Mouse (Mus musculus) right cerebral cortex, adult 2 months (tissue): ENCODE results near the gene Pdgfa.

Source experiments
- DNase-seq, 2 experiments: peaks; one replicate each; pipeline ENCODE4 v3.0.0; 2021 to 2022; ENCODE audit warnings: low spot score in 2 of 2

Pdgfa gene

GRCm38 (mm10) chr5:138994786-138995720 is 2.1 kb downstream of the Pdgfa start:
- peak; percentile 70 to 74 for DNase-seq

GRCm38 (mm10) chr5:138994108-138994785 is 2.9 kb downstream of the Pdgfa start:
- DNase-seq = peak; percentile 30 to 34

GRCm38 (mm10) chr5:138993371-138994107 is 3.6 kb downstream of the Pdgfa start:
- peak in 1 of 2 experiments; percentile 31 for DNase-seq

DNA sequence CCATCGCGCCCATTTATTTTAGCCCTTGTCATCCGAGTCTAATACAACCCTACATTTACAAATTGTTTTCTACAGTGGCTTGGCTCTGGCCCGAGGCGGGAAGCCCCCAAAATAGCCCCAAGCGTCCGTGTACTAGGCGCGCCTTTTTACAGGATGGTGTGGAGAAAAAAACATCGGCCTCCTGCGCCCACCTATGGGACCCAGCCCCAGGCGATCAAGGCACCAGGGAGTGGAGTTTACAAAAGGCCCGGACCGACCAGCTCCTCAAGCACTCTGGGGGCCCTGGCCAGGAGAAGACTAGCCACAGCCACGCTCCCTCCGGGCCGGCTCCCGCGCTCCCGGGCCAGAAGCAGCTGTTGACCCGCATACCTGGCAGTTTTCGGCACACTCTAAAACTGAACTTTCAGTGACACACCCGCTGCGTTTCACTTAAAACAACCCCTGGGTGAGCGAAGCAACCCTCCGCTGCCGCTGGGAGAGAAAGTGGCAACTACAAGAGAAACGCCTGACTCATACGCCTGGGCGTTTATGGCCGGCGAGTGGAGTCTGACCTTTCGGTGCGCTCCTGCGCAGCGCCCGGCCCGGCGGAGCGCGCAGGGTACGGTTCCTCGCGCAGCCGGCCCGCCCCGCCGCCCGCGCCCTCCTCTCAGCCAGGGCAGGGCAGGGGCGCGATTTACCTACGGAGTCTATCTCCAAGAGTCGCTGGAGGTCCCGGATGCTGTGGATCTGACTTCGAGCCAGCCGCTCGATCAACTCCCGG is 4.4 kb downstream of the Pdgfa start:
- no peak for DNase-seq

GRCm38 (mm10) chr5:138991734-138992133 is 5.4 kb downstream of the Pdgfa start:
- DNase-seq = no peak

- no peak for DNase-seq
Measured at GRCm38 (mm10) chr5:138990659-138991380, 6.3 kb downstream of the Pdgfa start.

- DNase-seq = no peak
Measured at GRCm38 (mm10) chr5:138989567-138989966, 7.6 kb downstream of the Pdgfa start.

GRCm38 (mm10) chr5:138988764-138989163 is 8.4 kb downstream of the Pdgfa start:
- no peak for DNase-seq

DNA sequence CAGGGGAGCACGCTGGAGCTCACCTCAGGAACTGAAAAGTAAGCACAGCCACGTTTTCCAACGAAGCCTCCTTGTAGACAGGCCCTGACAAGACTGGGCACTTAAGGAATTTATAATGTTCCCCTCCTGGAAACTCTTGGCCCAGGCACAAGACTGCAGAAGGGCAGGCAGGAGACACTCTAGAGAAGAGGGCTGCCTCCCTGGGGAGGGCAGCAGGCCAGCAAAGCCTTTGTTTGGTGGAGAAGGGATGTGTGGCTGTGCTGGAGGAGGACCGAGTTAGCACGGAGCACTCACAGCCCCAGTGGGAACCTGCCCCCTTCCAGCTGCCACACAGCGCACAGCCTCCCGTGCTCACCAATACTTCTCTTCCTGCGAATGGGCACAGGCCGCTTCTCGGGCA is 9.2 kb downstream of the Pdgfa start:
- DNase-seq = no peak

DNA sequence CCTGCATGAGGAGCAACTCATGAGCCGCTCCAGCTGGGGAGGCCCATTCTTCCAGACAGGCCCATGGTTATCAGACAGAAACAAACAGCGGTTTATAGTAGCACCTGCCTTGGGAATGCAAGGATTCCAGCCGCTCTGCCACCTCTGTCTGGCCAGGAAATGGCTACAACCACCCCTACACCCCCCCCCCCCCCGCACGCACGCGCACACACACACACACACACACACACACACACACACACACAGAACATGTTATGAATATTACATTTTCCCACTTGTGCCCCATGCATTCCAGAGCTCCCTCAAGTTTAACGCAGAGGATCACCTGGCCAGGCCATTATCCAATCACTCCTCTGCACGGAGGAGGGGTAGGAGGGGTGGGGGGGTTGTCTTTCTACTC is 15.2 kb downstream of the Pdgfa start:
- no peak for DNase-seq

- no peak for DNase-seq
Measured at GRCm38 (mm10) chr5:138980608-138981007, 16.6 kb downstream of the Pdgfa start.

DNA sequence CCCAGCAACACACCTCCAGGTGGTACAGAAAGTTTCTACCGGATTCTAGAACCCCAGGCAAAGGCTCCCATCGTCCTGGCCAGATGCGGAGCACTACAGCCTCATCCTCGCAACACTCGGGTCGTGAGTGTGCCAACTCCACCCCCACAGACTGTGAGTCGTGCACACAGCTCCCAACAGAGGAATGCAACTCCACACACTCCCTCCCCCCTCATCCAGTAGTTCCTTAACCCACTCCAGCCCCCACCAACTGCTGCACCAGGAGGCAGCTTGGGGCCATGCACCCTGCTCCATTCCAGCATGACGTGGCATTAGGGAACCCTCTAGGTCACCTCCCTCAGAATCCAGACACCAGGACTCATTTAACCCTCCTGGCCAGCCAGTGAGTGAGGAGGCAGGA is 17.3 kb downstream of the Pdgfa start:
- DNase-seq = peak; percentile 40 to 43

DNA sequence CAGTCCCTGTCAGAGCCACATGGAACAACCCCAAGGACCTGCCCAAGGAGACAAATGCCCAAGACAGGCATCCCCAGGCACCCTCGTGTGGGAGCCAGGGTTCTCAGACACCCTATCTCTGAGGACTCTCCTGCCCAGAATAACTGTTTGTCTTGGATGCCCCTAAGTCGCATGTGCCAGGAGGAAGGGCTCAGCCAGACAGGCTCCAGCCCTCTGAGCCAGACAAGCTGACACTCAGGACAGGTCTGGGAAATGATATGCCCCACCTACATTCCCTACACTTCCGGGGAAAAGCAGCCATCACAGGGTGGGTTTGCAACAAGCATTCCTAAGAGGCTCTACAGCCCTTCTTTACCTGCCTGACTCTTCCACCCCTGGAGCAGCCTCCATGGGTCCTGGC is 19.4 kb downstream of the Pdgfa start:
- DNase-seq = no peak

GRCm38 (mm10) chr5:138974911-138975485 is 22.2 kb downstream of the Pdgfa start:
- no peak for DNase-seq

- DNase-seq = no peak
Measured at GRCm38 (mm10) chr5:138973480-138973879, 23.7 kb downstream of the Pdgfa start.

GRCm38 (mm10) chr5:138971405-138971804 is 25.8 kb downstream of the Pdgfa start:
- DNase-seq = no peak

- DNase-seq = no peak
Measured at GRCm38 (mm10) chr5:138970056-138970490, 27.1 kb downstream of the Pdgfa start.

DNA sequence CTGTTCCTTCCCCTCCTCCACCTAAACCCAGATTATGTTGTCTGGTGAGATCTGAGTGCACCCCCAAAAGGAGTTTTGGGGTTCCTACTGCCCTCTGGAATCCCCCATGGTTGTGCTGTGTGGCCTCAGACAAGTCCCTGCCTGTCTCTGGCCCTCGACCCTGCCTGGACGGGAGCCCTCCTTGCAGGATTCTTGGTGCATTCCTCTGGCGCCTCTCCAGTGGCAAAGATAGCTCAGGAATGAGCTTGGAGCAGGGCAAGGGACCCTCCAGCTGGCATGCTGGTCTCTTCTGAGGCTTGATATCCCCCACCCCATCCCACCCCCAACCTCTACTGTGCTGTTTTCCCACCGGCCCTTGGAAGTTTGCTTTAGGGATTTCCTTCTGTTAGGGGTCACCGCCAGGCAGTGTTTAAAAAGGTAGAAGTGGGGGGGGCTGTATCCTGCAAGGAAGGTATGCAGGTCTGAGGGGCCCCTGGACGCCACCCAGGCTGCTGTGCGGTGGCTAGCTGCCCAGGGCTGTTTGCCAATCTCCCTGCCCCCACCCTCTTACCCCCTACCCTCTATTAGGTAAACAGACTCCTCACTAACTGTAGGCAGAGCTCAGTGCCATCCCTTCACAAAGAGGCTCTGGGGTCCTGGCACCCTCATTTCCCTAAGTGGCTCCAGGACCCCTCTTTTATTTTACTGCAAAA is 31.0 kb downstream of the Pdgfa start:
- DNase-seq = no peak

DNA sequence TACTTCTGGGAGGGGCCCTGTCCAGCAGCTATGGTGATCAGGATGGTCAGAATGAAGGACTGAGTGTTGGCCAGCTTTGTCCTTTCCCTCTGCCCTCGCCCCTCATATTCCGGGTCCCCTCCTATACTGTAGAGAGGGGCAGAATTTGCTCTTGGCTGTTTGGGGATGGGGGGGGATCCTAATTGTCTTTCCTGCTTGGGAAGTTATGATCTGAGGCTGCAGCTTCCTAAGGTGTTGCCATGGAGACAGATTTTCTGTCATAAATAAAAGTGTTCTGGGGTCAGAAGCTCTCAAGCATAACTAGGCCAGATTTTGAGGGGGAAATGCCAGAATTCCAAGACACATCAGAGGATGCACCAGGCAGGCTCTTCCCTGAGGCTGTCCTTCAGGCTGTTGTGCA is 31.6 kb downstream of the Pdgfa start:
- no peak for DNase-seq

- no peak for DNase-seq
Measured at GRCm38 (mm10) chr5:138956427-138956833, 40.7 kb downstream of the Pdgfa start.
